Mouse (Mus musculus) layer of hippocampus, postnatal 10 days (tissue): ENCODE results near the gene Skor1. TPM values are rescaled to one million over a fixed set of nuclear protein-coding genes. Genes with fewer than 3 reads are reported as not detected.
A peak's percentile ranks its signal among the peaks of the same experiment; 100 is the strongest.

ENCODE experiments used
- DNase-seq, 2 experiments: peaks; one replicate each; pipeline ENCODE4 v3.0.0; 2021; ENCODE audit warnings: low spot score in 2 of 2
- total RNA-seq, 2 experiments: library from RNA; stranded (reverse); gene quantifications; 2 replicates each; pipeline ENCODE4 v1.2.3; 2021

Gene Skor1
- total RNA-seq, 2 experiments from 2014 or later, result 0.09 to 0.20 TPM

- DNase-seq, result no peak
Observed at GRCm38 (mm10) chr9:63094030-63094429, 54.7 kb downstream of the Skor1 start.

- DNase-seq, result no peak
Observed at GRCm38 (mm10) chr9:63092567-63092966, 56.2 kb downstream of the Skor1 start.

- DNase-seq, result peak; percentile 83 to 89
Observed at GRCm38 (mm10) chr9:63091971-63092528, 56.7 kb downstream of the Skor1 start.

GRCm38 (mm10) chr9:63091101-63091921 lies 57.5 kb downstream of the Skor1 start:
- DNase-seq, result peak; percentile 25 to 53

- no peak for DNase-seq
Observed at GRCm38 (mm10) chr9:63089141-63089540, 59.6 kb downstream of the Skor1 start.

Other genes starting within 250 kb of the Skor1 start
- gene Pias1, start 161.0 kb downstream of the Skor1 start, total RNA-seq, result 10 to 100 TPM; 43.5 to 44.8 TPM
- 10 to 100 TPM; 34.6 to 36.2 TPM for gene Map2k5, start 228.9 kb upstream of the Skor1 start, total RNA-seq